Mouse (Mus musculus) lung, adult 2 months (tissue): ENCODE measurements around the gene Vps37d. TPM values are rescaled to one million over a fixed set of nuclear protein-coding genes. Genes with fewer than 3 reads are reported as not detected.
"Not testable (repeated sequence)": the region's sequence is repeated elsewhere in the genome, so short reads cannot be mapped to it uniquely, and the experiment has no call there.

Source experiments
- DNase-seq: peaks from one replicate; pipeline ENCODE4 v3.0.0; 2022
- H3K4me1 ChIP-seq: fragments of 200-500 bp; 2 replicates; pipeline ENCODE4 v1.6.1; 2011; ENCODE audit warnings: low read length; ENCODE audit not compliant: control insufficient read depth, insufficient read depth
- H3K4me3 ChIP-seq: fragments of 200-500 bp; replicated peaks from 2 replicates; pipeline ENCODE3; 2011; ENCODE audit warnings: low read depth, mild to moderate bottlenecking, control low read depth, low read length; ENCODE audit errors: extremely low read depth
- CTCF ChIP-seq: fragments of 200-500 bp; IDR thresholded peaks from 2 replicates; pipeline ENCODE4 v1.5.1; 2011; ENCODE audit warnings: mild to moderate bottlenecking, low read length, control low read depth; ENCODE audit not compliant: insufficient read depth
- POLR2A ChIP-seq: fragments of 200-500 bp; IDR thresholded peaks from 2 replicates; pipeline ENCODE4 v1.6.1; 2011; ENCODE audit warnings: low read depth, mild to moderate bottlenecking, control low read depth, low read length, borderline replicate concordance; ENCODE audit errors: extremely low read depth
- WGBS: fragments of 180-500 bp; shearing (Covaris S2); methylation state at CpG from one replicate; pipeline ENCODE4 v1.1.7; 2018; 5-methylcytosine and 5-hydroxymethylcytosine counted together
- polyA plus RNA-seq: library from polyadenylated mRNA; depleted of rRNA; stranded (reverse); fragments of >200 nt; gene quantifications from 2 replicates; pipeline ENCODE4 v1.2.3, GENCODE M21; 2012

Gene Vps37d
- polyA plus RNA-seq, 1 experiment, result 3.0 TPM

- WGBS, result 82% methylated on average over 12 of the region's 12 CpGs
- Histone ChIP-seq H3K4me1 (no peaks in the 10 kb centered on the region), H3K4me3 (no peak overlapping the region)
- no peak for DNase-seq
- no peak for TF ChIP-seq CTCF
- TF ChIP-seq POLR2A, result no peak
These were observed 24.7 kb downstream of the Vps37d start for GRCm38 (mm10) chr5:135053356-135053755.

- DNase-seq, H3K4me1 ChIP-seq, H3K4me3 ChIP-seq: not testable (repeated sequence)
- WGBS, result 96% methylated on average over 5 of the region's 6 CpGs
These were observed 28.8 kb downstream of the Vps37d start for GRCm38 (mm10) chr5:135049268-135049667.

- WGBS, result 86% methylated on average over 5 of the region's 5 CpGs
These were observed 29.5 kb downstream of the Vps37d start for GRCm38 (mm10) chr5:135048539-135048938.

GRCm38 (mm10) chr5:135044575-135044974 lies 33.5 kb downstream of the Vps37d start:
- TF ChIP-seq CTCF (no peak), POLR2A (no peak)
- Histone ChIP-seq H3K4me1 (no peaks in the 10 kb centered on the region), H3K4me3 (no peak overlapping the region)
- 87% methylated on average over 3 of the region's 3 CpGs for WGBS
- no peak for DNase-seq

More at GRCm38 (mm10) chr5:135048539-135048938, 29.5 kb downstream of the Vps37d start:
- H3K4me1 ChIP-seq, result no peaks in the 10 kb centered on the region
- no peak overlapping the region for H3K4me3 ChIP-seq
- TF ChIP-seq CTCF (no peak), POLR2A (no peak)
- no peak for DNase-seq

- 71% methylated on average over 21 of the region's 21 CpGs for WGBS
- no peaks in the 10 kb centered on the region for H3K4me1 ChIP-seq
- TF ChIP-seq POLR2A (no peak), CTCF (no peak)
These were observed 35.8 kb downstream of the Vps37d start for GRCm38 (mm10) chr5:135042105-135042788.

GRCm38 (mm10) chr5:135040777-135041176 lies 37.3 kb downstream of the Vps37d start:
- Histone ChIP-seq H3K4me1 (no peaks in the 10 kb centered on the region), H3K4me3 (no peak overlapping the region)
- 64% methylated on average over 11 of the region's 11 CpGs for WGBS
- no peak for DNase-seq
- TF ChIP-seq CTCF, result no peak
- TF ChIP-seq POLR2A, result no peak

More at GRCm38 (mm10) chr5:135042105-135042788, 35.8 kb downstream of the Vps37d start:
- DNase-seq, result no peak
- H3K4me3 ChIP-seq, result no peak overlapping the region

- Histone ChIP-seq H3K4me1 (no peaks in the 10 kb centered on the region), H3K4me3 (no peak overlapping the region)
- 48% methylated on average over 6 of the region's 6 CpGs for WGBS
- TF ChIP-seq CTCF, result no peak
- no peak for TF ChIP-seq POLR2A
- DNase-seq, result no peak
These were observed 38.0 kb downstream of the Vps37d start for GRCm38 (mm10) chr5:135040059-135040458.

GRCm38 (mm10) chr5:135039541-135039940 lies 38.5 kb downstream of the Vps37d start:
- TF ChIP-seq POLR2A (no peak), CTCF (no peak)
- WGBS, result 79% methylated on average over 9 of the region's 9 CpGs
- H3K4me1 ChIP-seq, result no peaks in the 10 kb centered on the region
- no peak for DNase-seq
- H3K4me3 ChIP-seq, result no peak overlapping the region

- WGBS, result 61% methylated on average over 3 of the region's 3 CpGs
- no peak for TF ChIP-seq POLR2A
- no peak for TF ChIP-seq CTCF
- Histone ChIP-seq H3K4me1 (no peaks in the 10 kb centered on the region), H3K4me3 (no peak overlapping the region)
- no peak for DNase-seq
These were observed 40.1 kb downstream of the Vps37d start for GRCm38 (mm10) chr5:135037946-135038345.

- WGBS, result 64% methylated on average over 18 of the region's 18 CpGs
- Histone ChIP-seq H3K4me1 (no peaks in the 10 kb centered on the region), H3K4me3 (no peak overlapping the region)
- TF ChIP-seq CTCF, result no peak
- DNase-seq, result no peak
These were observed 42.3 kb downstream of the Vps37d start for GRCm38 (mm10) chr5:135035608-135036359.
